In genomic region chr17:14935841-14936605, GRCm38 (mm10) we compare ENCODE assay signal across 26 mouse cellular contexts. TPM values are rescaled to one million over a fixed set of nuclear protein-coding genes. Genes with fewer than 3 reads are reported as not detected.
"Had no signal": no experiment of that assay in that cellular context is flagged by ENCODE, and none has a peak within 500 bp of the region (broad histone marks: within the 10 kb centered on the region; RNA-seq: fewer than 3 reads in every experiment).

No protein-coding gene starts in this region.

- H3K4me2 ChIP-seq: limb, embryonic 13.5 days; liver, embryonic 13.5 days; midbrain, embryonic 11.5 days; neural tube, embryonic 12.5 days; neural tube, embryonic 15.5 days; stomach, embryonic 15.5 days had no signal

- H3K27me3 ChIP-seq: limb, embryonic 13.5 days; liver, embryonic 13.5 days; neural tube, embryonic 12.5 days; neural tube, embryonic 15.5 days; stomach, embryonic 15.5 days had no signal

- H3K36me3 ChIP-seq: limb, embryonic 10.5 days; limb, embryonic 13.5 days; liver, embryonic 13.5 days; neural tube, embryonic 12.5 days; neural tube, embryonic 15.5 days; stomach, embryonic 15.5 days had no signal

- H3K4me3 ChIP-seq: limb, embryonic 10.5 days; limb, embryonic 13.5 days; liver, embryonic 13.5 days; neural tube, embryonic 12.5 days; neural tube, embryonic 15.5 days; stomach, embryonic 15.5 days had no signal

- DNase-seq: kidney, adult 9 months; kidney, postnatal 14 days; kidney, postnatal 4 days; liver; liver, embryonic 13.5 days; lung, adult 2 months; lung, postnatal 14 days; lung, postnatal 4 days; midbrain, embryonic 14.5 days; right cerebral cortex, adult 18-20 months; right cerebral cortex, postnatal 14 days; right cerebral cortex, postnatal 4 days; spleen, adult 18-20 months; thymus, adult 2 months; thymus, postnatal 14 days had no signal

- H3K27ac ChIP-seq: limb, embryonic 10.5 days; limb, embryonic 13.5 days; liver, embryonic 13.5 days; neural tube, embryonic 12.5 days; neural tube, embryonic 15.5 days; stomach, embryonic 15.5 days had no signal

RNA-seq across cellular contexts. Expression of gene Gm3417, which starts 42.6 kb away (rescaled TPM):
- total RNA-seq: layer of hippocampus, postnatal 25 days; left cerebral cortex, adult 18-20 months; left cerebral cortex, postnatal 25 days; midbrain, postnatal 0 days had no signal
- polyA plus RNA-seq: kidney, embryonic 16.5 days; limb, embryonic 13.5 days; neural tube, embryonic 15.5 days; stomach, embryonic 15.5 days; thymus, adult 2 months had no signal
